Mouse (Mus musculus): ENCODE data around the gene Aldh1b1. TPM values are rescaled to one million over a fixed set of nuclear protein-coding genes. Genes with fewer than 3 reads are reported as not detected.

The Aldh1b1 gene
- polyA plus RNA-seq, 1 experiment from 2014 or later = 0.08 TPM

GRCm38 (mm10) chr4:45824761-45825556, 26.1 kb downstream of the Aldh1b1 start:
- POLR2A ChIA-PET = no interaction called here
- no peak for TF ChIP-seq CTCF (IDR thresholded peaks at IDR 0.05)
- H3K27me3 ChIP-seq = peaks cover 25% of the 10 kb centered on the region
- in situ Hi-C loops (cut with MboI; ENCODE audit: low pct_unique_long_range_greater_than_20kb) = no loop called here
- CTCF ChIA-PET = no interaction called here
- DNase-seq (ENCODE audit: low read depth, low spot score) (no peak), ATAC-seq (no peak)

GRCm38 (mm10) chr4:45826275-45827040, 27.6 kb downstream of the Aldh1b1 start, which contains the start of gene Igfbpl1:
TSS of gene Igfbpl1 (minus strand) at chr4:45826923.
- no peak for TF ChIP-seq CTCF (IDR thresholded peaks at IDR 0.05)
- ChIA-PET POLR2A (no interaction called here), CTCF (no interaction called here)
- no peak for DNase-seq (ENCODE audit: low read depth, low spot score)
- peaks cover 25% of the 10 kb centered on the region for H3K27me3 ChIP-seq
- in situ Hi-C loops (cut with MboI; ENCODE audit: low pct_unique_long_range_greater_than_20kb) = no loop called here
- ATAC-seq = no peak

GRCm38 (mm10) chr4:45829907-45830759, 31.3 kb downstream of the Aldh1b1 start:
- CTCF ChIA-PET = no interaction called here
- ATAC-seq = no peak
- DNase-seq (ENCODE audit: low read depth, low spot score) = no peak
- in situ Hi-C loops (cut with MboI; ENCODE audit: low pct_unique_long_range_greater_than_20kb) = no loop called here
- no peak for TF ChIP-seq CTCF (IDR thresholded peaks at IDR 0.05)
- peaks cover 28% of the 10 kb centered on the region for H3K27me3 ChIP-seq
- POLR2A ChIA-PET = no interaction called here

GRCm38 (mm10) chr4:45831996-45832395, 33.2 kb downstream of the Aldh1b1 start:
- in situ Hi-C loops (cut with MboI; ENCODE audit: low pct_unique_long_range_greater_than_20kb) = no loop called here
- no peak for TF ChIP-seq CTCF (IDR thresholded peaks at IDR 0.05)
- DNase-seq (ENCODE audit: low read depth, low spot score) = no peak
- ChIA-PET CTCF (no interaction called here), POLR2A (no interaction called here)
- peaks cover 21% of the 10 kb centered on the region for H3K27me3 ChIP-seq
- no peak for ATAC-seq

- in situ Hi-C loops (cut with MboI; ENCODE audit: low pct_unique_long_range_greater_than_20kb) = no loop called here
- peaks cover 9% of the 10 kb centered on the region for H3K27me3 ChIP-seq
- ChIA-PET CTCF (interaction anchor here (1.6 kb wide), 1 partner anchor 11 kb away, joined by 3 read pairs; no protein-coding TSS in a partner anchor), POLR2A (no interaction called here)
- DNase-seq (ENCODE audit: low read depth, low spot score) (no peak), ATAC-seq (no peak)
- TF ChIP-seq CTCF (IDR thresholded peaks at IDR 0.05) = no peak
Observed at GRCm38 (mm10) chr4:45833461-45833860, 34.6 kb downstream of the Aldh1b1 start.

- H3K27me3 ChIP-seq = no peaks in the 10 kb centered on the region
- in situ Hi-C loops (cut with MboI; ENCODE audit: low pct_unique_long_range_greater_than_20kb) = no loop called here
- no peak for DNase-seq (ENCODE audit: low read depth, low spot score)
- no peak for ATAC-seq
- TF ChIP-seq CTCF (IDR thresholded peaks at IDR 0.05) = peak; percentile 71
- CTCF ChIA-PET = interaction anchor here (0.9 to 2.6 kb wide), 3 partner anchors 10 to 29 kb away, joined by 3 to 23 read pairs (median 4); no protein-coding TSS in a partner anchor
- POLR2A ChIA-PET = no interaction called here
Observed at GRCm38 (mm10) chr4:45844355-45844754, 45.5 kb downstream of the Aldh1b1 start.

GRCm38 (mm10) chr4:45846263-45846662, 47.4 kb downstream of the Aldh1b1 start:
- ATAC-seq (no peak), DNase-seq (ENCODE audit: low read depth, low spot score) (no peak)
- POLR2A ChIA-PET = no interaction called here
- TF ChIP-seq CTCF (IDR thresholded peaks at IDR 0.05) = no peak
- H3K27me3 ChIP-seq = no peaks in the 10 kb centered on the region
- in situ Hi-C loops (cut with MboI; ENCODE audit: low pct_unique_long_range_greater_than_20kb) = no loop called here
- CTCF ChIA-PET = no interaction called here

- in situ Hi-C loops (cut with MboI; ENCODE audit: low pct_unique_long_range_greater_than_20kb) = no loop called here
- ATAC-seq (no peak), DNase-seq (ENCODE audit: low read depth, low spot score) (no peak)
- TF ChIP-seq CTCF (IDR thresholded peaks at IDR 0.05) = no peak
- CTCF ChIA-PET = no interaction called here
- no peaks in the 10 kb centered on the region for H3K27me3 ChIP-seq
- POLR2A ChIA-PET = no interaction called here
Observed at GRCm38 (mm10) chr4:45848109-45848824, 49.4 kb downstream of the Aldh1b1 start, which contains the start of gene Stra6l. TSS of gene Stra6l (plus strand) at chr4:45848664.

- no peak for ATAC-seq
Observed at GRCm38 (mm10) chr4:45848825-45849156, 50.0 kb downstream of the Aldh1b1 start.

GRCm38 (mm10) chr4:45849419-45849818, 50.6 kb downstream of the Aldh1b1 start:
- no peak for TF ChIP-seq CTCF (IDR thresholded peaks at IDR 0.05)
- in situ Hi-C loops (cut with MboI; ENCODE audit: low pct_unique_long_range_greater_than_20kb) = no loop called here
- ATAC-seq = no peak
- ChIA-PET POLR2A (no interaction called here), CTCF (no interaction called here)
- no peak for DNase-seq (ENCODE audit: low read depth, low spot score)
- no peaks in the 10 kb centered on the region for H3K27me3 ChIP-seq

More at GRCm38 (mm10) chr4:45848825-45849156, 50.0 kb downstream of the Aldh1b1 start:
- ChIA-PET CTCF (no interaction called here), POLR2A (no interaction called here)
- in situ Hi-C loops (cut with MboI; ENCODE audit: low pct_unique_long_range_greater_than_20kb) = no loop called here
- no peak for DNase-seq (ENCODE audit: low read depth, low spot score)
- no peaks in the 10 kb centered on the region for H3K27me3 ChIP-seq
- no peak for TF ChIP-seq CTCF (IDR thresholded peaks at IDR 0.05)

Measured in Patski (cell line).